Comparison of ENCODE assay signal across 48 mouse cellular contexts in the genomic region with DNA sequence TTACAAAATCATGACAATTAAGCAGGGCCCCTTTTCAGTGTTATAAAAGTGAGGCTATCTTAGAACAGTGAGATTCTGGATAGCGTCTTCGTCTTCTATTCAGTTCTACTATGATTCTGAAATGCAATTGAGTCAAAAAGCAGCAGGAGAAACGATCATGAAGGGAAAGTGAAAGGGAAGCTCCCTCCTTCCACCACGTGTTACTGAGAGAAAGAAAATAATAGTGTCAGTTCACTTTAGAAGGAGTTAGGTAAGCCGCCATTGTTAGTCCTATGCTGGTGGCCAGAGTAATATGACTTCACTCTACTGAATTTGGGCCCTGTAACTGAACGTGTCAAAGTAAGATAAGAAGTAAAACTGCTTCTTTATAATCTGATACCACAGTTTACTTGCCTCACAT. TPM values are rescaled to one million over a fixed set of nuclear protein-coding genes. Genes with fewer than 3 reads are reported as not detected.
"Had no signal": no experiment of that assay in that cellular context is flagged by ENCODE, and none has a peak within 500 bp of the region (broad histone marks: within the 10 kb centered on the region; RNA-seq: fewer than 3 reads in every experiment).

No protein-coding gene starts in this region.

- H3K4me2 ChIP-seq: heart, embryonic 11.5 days; heart, embryonic 12.5 days; heart, embryonic 13.5 days; heart, embryonic 15.5 days; hindbrain, embryonic 12.5 days; hindbrain, embryonic 13.5 days; hindbrain, embryonic 14.5 days; hindbrain, embryonic 15.5 days; intestine, embryonic 15.5 days; kidney, embryonic 15.5 days had no signal

- H3K4me1 ChIP-seq: hindbrain, embryonic 10.5 days; hindbrain, embryonic 12.5 days; hindbrain, embryonic 13.5 days; hindbrain, embryonic 15.5 days; intestine, embryonic 15.5 days; kidney, embryonic 15.5 days had no signal

- H3K27me3 ChIP-seq: heart, embryonic 12.5 days; heart, embryonic 13.5 days; heart, embryonic 15.5 days; hindbrain, embryonic 12.5 days; hindbrain, embryonic 13.5 days; hindbrain, embryonic 15.5 days; intestine, embryonic 15.5 days; kidney, embryonic 15.5 days had no signal

- H3K9me3 ChIP-seq: heart, embryonic 13.5 days; heart, embryonic 15.5 days; hindbrain, embryonic 15.5 days; intestine, embryonic 15.5 days; kidney, embryonic 15.5 days had no signal

- H3K36me3 ChIP-seq: heart, embryonic 10.5 days; heart, embryonic 12.5 days; heart, embryonic 13.5 days; heart, embryonic 15.5 days; hindbrain, embryonic 10.5 days; hindbrain, embryonic 12.5 days; hindbrain, embryonic 13.5 days; hindbrain, embryonic 15.5 days; intestine, embryonic 15.5 days; kidney, embryonic 15.5 days had no signal

- H3K9ac ChIP-seq: heart, embryonic 12.5 days; heart, embryonic 13.5 days; heart, embryonic 15.5 days; hindbrain, embryonic 12.5 days; hindbrain, embryonic 13.5 days; hindbrain, embryonic 14.5 days; hindbrain, embryonic 15.5 days; intestine, embryonic 15.5 days; kidney, embryonic 15.5 days had no signal

- H3K27ac ChIP-seq: heart, embryonic 10.5 days; heart, embryonic 13.5 days; heart, embryonic 15.5 days; hindbrain, embryonic 10.5 days; hindbrain, embryonic 12.5 days; hindbrain, embryonic 13.5 days; hindbrain, embryonic 14.5 days; hindbrain, embryonic 15.5 days; hindbrain, postnatal 0 days; intestine, embryonic 15.5 days; kidney, embryonic 15.5 days; kidney, postnatal 0 days; layer of hippocampus, adult 2 months; left cerebral cortex, adult 2 months had no signal

- H3K4me3 ChIP-seq: heart, embryonic 10.5 days; heart, embryonic 12.5 days; heart, embryonic 13.5 days; heart, embryonic 15.5 days; hindbrain, embryonic 10.5 days; hindbrain, embryonic 12.5 days; hindbrain, embryonic 13.5 days; hindbrain, embryonic 15.5 days; intestine, embryonic 15.5 days; kidney, embryonic 15.5 days; layer of hippocampus, adult 2 months; left cerebral cortex, adult 2 months had no signal

- DNase-seq: heart, postnatal 10 days; heart, postnatal 14 days; heart, postnatal 36 days; heart, postnatal 4 days; kidney, adult 11 months; kidney, adult 18-20 months; kidney, adult 2 months; kidney, adult 8-10 months; kidney, postnatal 14 days; kidney, postnatal 25 days; layer of hippocampus, adult 9-11 months; layer of hippocampus, postnatal 36 days had no signal

RNA-seq across cellular contexts. Expression of gene Pdha2, which starts 4.1 kb away (rescaled TPM):
- total RNA-seq: heart, postnatal 10 days; heart, postnatal 14 days; heart, postnatal 25 days; heart, postnatal 36 days; heart, postnatal 4 days; hematopoietic stem cell, adult 5-6 weeks; hindbrain, postnatal 0 days; layer of hippocampus, adult 18-20 months; layer of hippocampus, adult 2 months; layer of hippocampus, adult 8-10 months; layer of hippocampus, postnatal 10 days; layer of hippocampus, postnatal 14 days; layer of hippocampus, postnatal 25 days; layer of hippocampus, postnatal 36 days; left cerebral cortex, adult 18-20 months; left cerebral cortex, adult 2 months had no signal
- polyA plus RNA-seq: heart, embryonic 10.5 days; heart, embryonic 11.5 days; heart, embryonic 12.5 days; heart, embryonic 13.5 days; heart, embryonic 14.5 days; heart, embryonic 15.5 days; heart, embryonic 16.5 days; heart, postnatal 0 days; hindbrain, embryonic 10.5 days; hindbrain, embryonic 11.5 days; hindbrain, embryonic 12.5 days; hindbrain, embryonic 13.5 days; hindbrain, embryonic 14.5 days; hindbrain, embryonic 15.5 days; hindbrain, embryonic 16.5 days; hindbrain, postnatal 0 days; inflammation-experienced regulatory T-cells, adult 6 months; intestine, embryonic 14.5 days; intestine, embryonic 15.5 days; intestine, embryonic 16.5 days; intestine, postnatal 0 days; kidney, adult 2 months; kidney, embryonic 14.5 days; kidney, embryonic 15.5 days; kidney, embryonic 16.5 days; kidney, postnatal 0 days; large intestine, adult 2 months had no signal
